Mouse (Mus musculus) myocyte (in vitro differentiated cells): Measurements from ENCODE around the gene Vdr. TPM values are rescaled to one million over a fixed set of nuclear protein-coding genes. Genes with fewer than 3 reads are reported as not detected.
A peak's percentile ranks its signal among the peaks of the same experiment; 100 is the strongest.

Source experiments
- H3K27me3 ChIP-seq: one replicate; pipeline ENCODE4 v1.6.1; 2011; ENCODE audit not compliant: control insufficient read depth, insufficient read depth, insufficient read length
- H3K36me3 ChIP-seq: one replicate; pipeline ENCODE4 v1.6.1; 2011; ENCODE audit not compliant: control insufficient read depth, insufficient read depth
- H3K4me2 ChIP-seq: one replicate; pipeline ENCODE4 v1.6.1; 2011; ENCODE audit warnings: low read depth, control low read depth
- H3K4me3 ChIP-seq: one replicate; pipeline ENCODE4 v1.5.1; 2011; ENCODE audit warnings: mild to moderate bottlenecking, control low read depth, moderate library complexity
- H3K79me2 ChIP-seq: one replicate; pipeline ENCODE4 v1.6.1; 2011; ENCODE audit not compliant: control insufficient read depth, insufficient read depth
- H3ac ChIP-seq: one replicate; pipeline ENCODE4 v1.6.1; 2011; ENCODE audit not compliant: control insufficient read depth, insufficient read length
- CEBPB ChIP-seq: IDR thresholded peaks from 2 replicates; pipeline ENCODE4 v1.6.1; 2011; ENCODE audit warnings: mild to moderate bottlenecking, moderate library complexity; ENCODE audit not compliant: poor library complexity, insufficient read depth, severe bottlenecking
- E2F4 ChIP-seq: IDR thresholded peaks from one replicate; pipeline ENCODE4 v1.6.1; 2011; ENCODE audit warnings: mild to moderate bottlenecking, control low read depth, moderate library complexity; ENCODE audit not compliant: insufficient read depth
- MAX ChIP-seq: IDR thresholded peaks from one replicate; pipeline ENCODE4 v1.6.1; 2011; ENCODE audit warnings: low read depth, mild to moderate bottlenecking, control low read depth
- MYOD1 ChIP-seq, 3 experiments: IDR thresholded peaks; one replicate each; pipeline ENCODE4 v1.6.1; 2011; ENCODE audit warnings: control low read depth in 2 of 3, low read depth in 2 of 3, mild to moderate bottlenecking in 2 of 3, moderate library complexity in 1 of 3; ENCODE audit not compliant: insufficient read length in 2 of 3, control insufficient read depth in 1 of 3
- MYOG ChIP-seq, 3 experiments: IDR thresholded peaks; one replicate each; pipeline ENCODE4 v1.6.1; 2011; ENCODE audit warnings: control low read depth in 2 of 3, low read depth in 2 of 3, mild to moderate bottlenecking in 2 of 3; ENCODE audit not compliant: insufficient read length in 2 of 3, control insufficient read depth in 1 of 3, insufficient read depth in 1 of 3
- POLR2A ChIP-seq: IDR thresholded peaks from one replicate; pipeline ENCODE4 v1.6.1; 2011; ENCODE audit warnings: low read depth, mild to moderate bottlenecking, control low read depth, moderate library complexity; ENCODE audit not compliant: insufficient read length
- POLR2AphosphoS2 ChIP-seq: IDR thresholded peaks from one replicate; pipeline ENCODE4 v1.6.1; 2011; ENCODE audit warnings: low read depth, control low read depth; ENCODE audit not compliant: insufficient read length
- REST ChIP-seq: IDR thresholded peaks from one replicate; pipeline ENCODE4 v1.6.1; 2011; ENCODE audit warnings: mild to moderate bottlenecking, control low read depth, moderate library complexity; ENCODE audit not compliant: insufficient read depth, insufficient read length
- SRF ChIP-seq: IDR thresholded peaks from one replicate; pipeline ENCODE4 v1.6.1; 2011; ENCODE audit warnings: low read depth; ENCODE audit not compliant: control insufficient read depth, insufficient read length
- TCF12 ChIP-seq: IDR thresholded peaks from one replicate; pipeline ENCODE4 v1.6.1; 2011; ENCODE audit warnings: mild to moderate bottlenecking, control low read depth; ENCODE audit not compliant: poor library complexity, insufficient read depth, severe bottlenecking
- TCF3 ChIP-seq: IDR thresholded peaks from one replicate; pipeline ENCODE4 v1.6.1; 2011; ENCODE audit warnings: low read depth, control low read depth; ENCODE audit not compliant: insufficient read length
- USF1 ChIP-seq: IDR thresholded peaks from one replicate; pipeline ENCODE4 v1.6.1; 2011; ENCODE audit warnings: low read depth, mild to moderate bottlenecking, control low read depth, moderate library complexity
- polyA plus RNA-seq: library from polyadenylated mRNA; unstranded; fragments of >200 nt; fragmentation: generic; extraction: Trizol; gene quantifications from one replicate; pipeline ENCODE4 v1.2.1, GENCODE M21; 2012; ENCODE audit warnings: missing spikeins

Vdr gene
- polyA plus RNA-seq, 1 experiment, result 9.8 TPM

GRCm38 (mm10) chr15:97828221-97828842 lies 82.1 kb downstream of the Vdr start:
- Histone ChIP-seq H3K4me2 (no peak overlapping the region), H3ac (no peak overlapping the region), H3K27me3 (no peaks in the 10 kb centered on the region), H3K36me3 (no peaks in the 10 kb centered on the region), H3K4me3 (no peak overlapping the region), H3K79me2 (peaks cover 48% of the 10 kb centered on the region)
- TF ChIP-seq MYOD1 (IDR thresholded peaks at IDR 0.05; ENCODE audit: control insufficient read depth in 1 of 3, insufficient read length in 2 of 3, low read depth in 2 of 3), result no peak
- no peak for TF ChIP-seq SRF
- no peak for TF ChIP-seq POLR2A
- no peak for TF ChIP-seq TCF3
- TF ChIP-seq MAX, result no peak
- TF ChIP-seq USF1, result no peak
- TF ChIP-seq TCF12, result no peak
- no peak for TF ChIP-seq E2F4
- no peak for TF ChIP-seq CEBPB

GRCm38 (mm10) chr15:97827401-97827800 lies 83.0 kb downstream of the Vdr start:
- Histone ChIP-seq H3K79me2 (peaks cover 58% of the 10 kb centered on the region), H3ac (no peak overlapping the region), H3K27me3 (no peaks in the 10 kb centered on the region), H3K4me3 (no peak overlapping the region), H3K4me2 (no peak overlapping the region), H3K36me3 (no peaks in the 10 kb centered on the region)
- no peak for TF ChIP-seq MAX
- no peak for TF ChIP-seq TCF3
- no peak for TF ChIP-seq REST
- no peak for TF ChIP-seq E2F4
- no peak for TF ChIP-seq MYOD1 (IDR thresholded peaks at IDR 0.05; ENCODE audit: control insufficient read depth in 1 of 3, insufficient read length in 2 of 3, low read depth in 2 of 3)
- TF ChIP-seq CEBPB, result no peak
- TF ChIP-seq POLR2A, result no peak

DNA sequence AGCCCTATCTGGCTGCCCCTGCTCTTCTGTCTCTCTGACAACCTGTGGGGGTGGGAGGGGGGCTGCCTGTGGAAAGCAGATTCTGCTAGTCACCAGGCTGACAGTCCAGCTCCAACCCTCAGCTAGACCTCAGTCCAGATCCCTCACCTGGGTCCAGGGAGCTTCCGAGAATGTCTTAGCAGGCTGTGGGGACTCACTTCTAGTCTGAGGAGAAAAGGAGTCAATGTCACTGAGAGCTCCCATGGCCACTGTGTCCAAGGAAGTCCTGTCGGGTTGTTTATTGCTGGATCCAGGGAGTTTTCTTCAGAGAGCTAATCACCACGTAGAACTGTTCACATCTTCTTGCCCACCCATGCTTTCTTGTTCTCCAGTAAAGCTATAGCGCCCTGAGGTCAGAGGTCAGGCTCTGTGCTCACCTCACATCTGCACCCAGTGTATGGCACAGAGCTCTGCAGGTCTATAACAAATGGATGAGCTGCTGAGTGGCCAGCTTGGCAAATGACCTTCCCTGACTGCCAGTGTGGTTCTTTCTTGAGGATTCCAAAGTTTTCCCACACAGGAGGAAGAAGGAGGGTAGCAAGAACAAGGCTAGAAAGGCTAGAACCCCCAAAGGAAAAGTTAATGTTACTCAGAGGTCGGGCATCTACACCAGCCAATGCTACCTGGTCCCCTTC lies 83.7 kb downstream of the Vdr start:
- Histone ChIP-seq H3K36me3 (no peaks in the 10 kb centered on the region), H3K4me3 (no peak overlapping the region), H3K79me2 (peaks cover 57% of the 10 kb centered on the region), H3ac (no peak overlapping the region), H3K4me2 (no peak overlapping the region), H3K27me3 (no peaks in the 10 kb centered on the region)
- TF ChIP-seq MYOD1 (IDR thresholded peaks at IDR 0.05; ENCODE audit: control insufficient read depth in 1 of 3, insufficient read length in 2 of 3, low read depth in 2 of 3) (no peak), MAX (no peak), MYOG (IDR thresholded peaks at IDR 0.05; ENCODE audit: control insufficient read depth in 1 of 3, insufficient read depth in 1 of 3, insufficient read length in 2 of 3, low read depth in 2 of 3) (no peak), REST (no peak)

- Histone ChIP-seq H3K36me3 (no peaks in the 10 kb centered on the region), H3K4me3 (peak overlapping the region; percentile 13), H3K27me3 (no peaks in the 10 kb centered on the region), H3K4me2 (peak overlapping the region; percentile 90), H3K79me2 (peaks cover 61% of the 10 kb centered on the region), H3ac (no peak overlapping the region)
- TF ChIP-seq POLR2AphosphoS2 (no peak), TCF3 (no peak)
Measured at GRCm38 (mm10) chr15:97825941-97826587, 84.4 kb downstream of the Vdr start.

GRCm38 (mm10) chr15:97825071-97825940 lies 85.1 kb downstream of the Vdr start:
- peaks cover 65% of the 10 kb centered on the region for H3K79me2 ChIP-seq
- no peaks in the 10 kb centered on the region for H3K36me3 ChIP-seq
- peak overlapping the region; percentile 13 for H3K4me3 ChIP-seq
- peak overlapping the region; percentile 90 for H3K4me2 ChIP-seq
- H3K27me3 ChIP-seq, result no peaks in the 10 kb centered on the region
- no peak overlapping the region for H3ac ChIP-seq
- 0 out of 2 replicates have a peak, but pooled peaks have one; percentile 32 for TF ChIP-seq CEBPB
- TF ChIP-seq MAX, result no peak
- peak in 1 of 3 experiments; percentile 21 for TF ChIP-seq MYOG (IDR thresholded peaks at IDR 0.05; ENCODE audit: control insufficient read depth in 1 of 3, insufficient read depth in 1 of 3, insufficient read length in 2 of 3, low read depth in 2 of 3)
- no peak for TF ChIP-seq E2F4
- TF ChIP-seq TCF12, result no peak
- peak in 1 of 3 experiments; percentile 32 for TF ChIP-seq MYOD1 (IDR thresholded peaks at IDR 0.05; ENCODE audit: control insufficient read depth in 1 of 3, insufficient read length in 2 of 3, low read depth in 2 of 3)
- no peak for TF ChIP-seq POLR2AphosphoS2
